In the genomic region with DNA sequence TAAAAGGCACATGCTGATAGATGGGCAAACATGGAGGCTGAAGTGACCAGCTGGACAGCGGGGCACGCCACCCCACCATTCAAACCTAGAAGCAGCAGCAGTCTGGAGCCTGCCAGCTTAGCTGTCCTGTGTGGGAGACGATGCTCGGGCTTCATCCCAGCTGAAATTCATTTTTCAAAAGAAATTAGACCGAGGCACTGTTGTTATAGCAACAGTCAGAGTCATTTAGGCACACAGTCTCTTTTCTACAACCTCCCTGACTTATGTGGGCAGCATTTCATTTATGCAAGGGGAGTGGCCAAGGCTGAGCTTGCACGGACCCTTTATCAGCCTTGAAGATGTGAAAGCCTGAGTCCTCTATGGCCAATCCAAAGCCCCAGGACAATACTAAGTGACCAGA, we compare ENCODE assay signal across 15 mouse cellular contexts.
A peak's percentile ranks its signal among the peaks of the same experiment; 100 is the strongest.
DNase-seq lines count a peak whose midpoint lies in the region; ATAC-seq and TF ChIP-seq lines count a peak whose summit lies in the region.
"Had no signal": no experiment of that assay in that cellular context is flagged by ENCODE, and none has a peak within 500 bp of the region (broad histone marks: within the 10 kb centered on the region; RNA-seq: fewer than 3 reads in every experiment).

No protein-coding gene starts in this region.

- intact Hi-C loops in left cerebral cortex, adult 2 months (cut with DNase I) = no loop called here
- intact Hi-C loops in left cerebral cortex, postnatal 4 days (cut with DNase I) = no loop called here

- H3K4me2 ChIP-seq in forebrain, postnatal 0 days (ENCODE audit: low read depth) = no peak overlapping the region

- H3K4me3 ChIP-seq in left cerebral cortex, adult 2 months = no peak overlapping the region
- no peak overlapping the region for H3K4me3 ChIP-seq in forebrain, postnatal 0 days (ENCODE audit: low read depth, low read length)
- H3K4me3 ChIP-seq in olfactory bulb, adult 2 months (ENCODE audit: insufficient read depth, low read depth, low read length) = no peak overlapping the region
- H3K4me3 ChIP-seq in limb, embryonic 10.5 days = no peak overlapping the region

- no peak for TF ChIP-seq POLR2A in olfactory bulb, adult 2 months (IDR thresholded peaks at IDR 0.05; ENCODE audit: insufficient read depth, low read depth, low read length)

- H3K27ac ChIP-seq in left cerebral cortex, adult 2 months = peak overlapping the region; percentile 44; the same call in 1 of the 2 replicates
- peak overlapping the region; percentile 48; the same call in 1 of the 2 replicates for H3K27ac ChIP-seq in forebrain, postnatal 0 days (ENCODE audit: low read depth, low read length)
- H3K27ac ChIP-seq in olfactory bulb, adult 2 months (ENCODE audit: insufficient read depth, low read depth, low read length) = peak overlapping the region; percentile 78
- H3K27ac ChIP-seq in limb, embryonic 10.5 days = no peak overlapping the region

- peak overlapping the region; percentile 7; the same call in 1 of the 2 replicates for H3K9ac ChIP-seq in forebrain, postnatal 0 days

- no peak for DNase-seq in left cerebral cortex, adult 2 months (ENCODE audit: extremely low spot score in 1 of 2, low spot score in 2 of 2)
- no peak for DNase-seq in left cerebral cortex, postnatal 4 days
- peak; percentile 48 for DNase-seq in forebrain, postnatal 0 days
- DNase-seq in layer of hippocampus, postnatal 14 days (ENCODE audit: low spot score in 2 of 2) = peak; percentile 28 to 54
- DNase-seq in T-cell, adult 2 months (ENCODE audit: low spot score) = no peak
- DNase-seq in lung, postnatal 25 days (ENCODE audit: low spot score) = no peak
- DNase-seq in limb, embryonic 10.5 days (ENCODE audit: low spot score) = no peak
- DNase-seq: cerebellum, adult 8-10 months; gastrocnemius, postnatal 14 days; kidney, postnatal 4 days; lung, postnatal 14 days; thymus, postnatal 25 days had no signal

- H3K36me3 ChIP-seq in forebrain, postnatal 0 days (ENCODE audit: insufficient read depth) = no peaks in the 10 kb centered on the region
- H3K36me3 ChIP-seq in limb, embryonic 10.5 days = no peaks in the 10 kb centered on the region

- 35% methylated on average over 6 of the region's 6 CpGs for WGBS in forebrain, postnatal 0 days
- 38% methylated on average over 6 of the region's 6 CpGs for WGBS in olfactory bulb, adult 2 months
- 85% methylated on average over 6 of the region's 6 CpGs for whole genome bisulfite sequencing in limb, embryonic 10.5 days

- no peak for TF ChIP-seq CTCF in left cerebral cortex, adult 2 months (IDR thresholded peaks at IDR 0.05)
- TF ChIP-seq CTCF in forebrain, postnatal 0 days (IDR thresholded peaks at IDR 0.05; ENCODE audit: low read depth) = no peak
- no peak for TF ChIP-seq CTCF in olfactory bulb, adult 2 months (IDR thresholded peaks at IDR 0.05; ENCODE audit: insufficient read depth, low read depth, low read length)

- H3K4me1 ChIP-seq in forebrain, postnatal 0 days (ENCODE audit: insufficient read depth) = peaks cover 21% of the 10 kb centered on the region
- peaks cover 23% of the 10 kb centered on the region for H3K4me1 ChIP-seq in olfactory bulb, adult 2 months (ENCODE audit: control insufficient read depth, insufficient read depth, low read length)
- H3K4me1 ChIP-seq in limb, embryonic 10.5 days = peaks cover 37% of the 10 kb centered on the region

- no peaks in the 10 kb centered on the region for H3K9me3 ChIP-seq in forebrain, postnatal 0 days (ENCODE audit: low read length)
- H3K9me3 ChIP-seq in limb, embryonic 10.5 days (replicated peaks) = no peaks in the 10 kb centered on the region

- ATAC-seq in forebrain, postnatal 0 days = peak; percentile 79
- ATAC-seq: intestine, embryonic 16.5 days had no signal

- no peaks in the 10 kb centered on the region for H3K27me3 ChIP-seq in forebrain, postnatal 0 days (ENCODE audit: insufficient read depth, low read length)
- no peaks in the 10 kb centered on the region for H3K27me3 ChIP-seq in limb, embryonic 10.5 days (ENCODE audit: low read depth, poor library complexity, severe bottlenecking)
- H3K27me3 ChIP-seq: CH12.LX had no signal

Comparison
In these comparisons a context has a peak if more than half of its experiments do, and no peak if none do; other contexts are left out.
1. DNase-seq: peak in forebrain, postnatal 0 days (single experiment) and layer of hippocampus, postnatal 14 days (2 of 2); none in left cerebral cortex, adult 2 months (0 of 2), left cerebral cortex, postnatal 4 days (single experiment), T-cell, adult 2 months (single experiment), lung, postnatal 25 days (single experiment) and limb, embryonic 10.5 days (single experiment).